Mouse (Mus musculus) layer of hippocampus, adult 8-10 months (tissue): ENCODE data around the gene Tcf12. TPM values are rescaled to one million over a fixed set of nuclear protein-coding genes. Genes with fewer than 3 reads are reported as not detected.

Experiments
- DNase-seq, 2 experiments: peaks; one replicate each; pipeline ENCODE4 v3.0.0; 2022; ENCODE audit warnings: low spot score in 2 of 2
- microRNA-seq, 2 experiments: library from miRNA; unstranded; fragments of <30 nt; microRNA quantifications; one replicate each; pipeline ENCODE4 v1.2.0; 2022
- total RNA-seq, 4 experiments: library from RNA; stranded (reverse); gene quantifications; 2 replicates each; pipeline ENCODE4 v1.2.4; 2022

Tcf12 gene
- total RNA-seq, 4 experiments from 2014 or later: 54.6 to 66.6 (median 58.7) TPM

- peak; percentile 30 to 76 for DNase-seq
Measured at GRCm38 (mm10) chr9:71806422-71806805, 305.3 kb downstream of the Tcf12 start.

- no peak for DNase-seq
Measured at GRCm38 (mm10) chr9:71805646-71806421, 305.8 kb downstream of the Tcf12 start.

- DNase-seq: no peak
Measured at GRCm38 (mm10) chr9:71804116-71804515, 307.6 kb downstream of the Tcf12 start.

GRCm38 (mm10) chr9:71803281-71803680 lies 308.4 kb downstream of the Tcf12 start:
- no peak for DNase-seq

GRCm38 (mm10) chr9:71799598-71799997 lies 312.1 kb downstream of the Tcf12 start:
- no peak for DNase-seq

- no peak for DNase-seq
Measured at GRCm38 (mm10) chr9:71798176-71798575, 313.5 kb downstream of the Tcf12 start.

Small RNA genes within 50 kb of the gene (microRNA-seq; reads per million reads assigned to microRNA genes)
- gene Gm27450: 0 reads per million in 2 experiments

Other genes starting within 250 kb of the Tcf12 start
- gene Zfp280d, start 163.0 kb upstream of the Tcf12 start, total RNA-seq: 10 to 100 TPM; 44.5 to 59.4 (median 58.7) TPM